Mouse (Mus musculus) ES-E14 (cell line): ENCODE results near the gene Ntng1.

Experiments used
- CHD2 ChIP-seq: IDR thresholded peaks from 2 replicates; pipeline ENCODE4 v1.6.1; 2014; ENCODE audit warnings: mild to moderate bottlenecking, low read depth, low read length, inconsistent platforms
- HCFC1 ChIP-seq: IDR thresholded peaks from 2 replicates; pipeline ENCODE4 v1.6.1; 2012; ENCODE audit warnings: low read length, inconsistent platforms, borderline replicate concordance; ENCODE audit not compliant: insufficient read depth
- ZC3H11A ChIP-seq: IDR thresholded peaks from 2 replicates; pipeline ENCODE4 v1.6.1; 2012; ENCODE audit warnings: low read depth, mild to moderate bottlenecking, inconsistent platforms, low read length, borderline replicate concordance
- ZNF384 ChIP-seq: IDR thresholded peaks from 2 replicates; pipeline ENCODE4 v1.6.1; 2012; ENCODE audit warnings: low read depth, low read length, inconsistent platforms

DNA sequence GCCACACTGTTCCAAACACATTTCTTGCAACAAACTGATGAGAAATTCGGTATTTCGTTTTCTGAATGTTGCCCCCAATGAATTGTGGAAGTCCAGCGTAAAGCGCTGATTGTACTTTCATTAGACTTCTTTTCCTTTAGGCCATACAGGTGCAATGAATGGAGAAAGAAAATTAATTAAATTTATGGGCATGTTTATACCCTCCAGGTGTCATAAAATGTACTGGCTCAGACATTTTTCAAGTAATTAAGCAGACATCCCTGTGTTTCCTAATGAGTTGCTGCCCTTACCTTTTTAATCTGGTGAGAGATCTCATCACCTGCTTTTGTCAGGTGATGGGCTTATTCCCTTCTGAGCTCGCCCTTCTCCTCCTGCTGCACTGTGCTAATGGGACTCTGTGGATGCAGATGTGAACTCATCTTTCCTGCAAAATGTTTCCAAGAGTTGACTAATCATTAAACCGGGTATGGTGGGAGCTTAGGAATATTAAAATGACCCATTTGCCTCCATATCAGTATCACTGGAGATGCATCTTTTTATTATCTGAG is 79.0 kb downstream of the Ntng1 start:
- no peak for TF ChIP-seq ZNF384
- no peak for TF ChIP-seq CHD2
- TF ChIP-seq HCFC1 = no peak
- no peak for TF ChIP-seq ZC3H11A
